Mouse (Mus musculus) liver, postnatal 0 days (tissue): Measurements from ENCODE around the gene Gpat3.

Source experiments
- CTCF ChIP-seq: sonication (generic); IDR thresholded peaks from 2 replicates; pipeline ENCODE4 v1.5.1; 2016; ENCODE audit warnings: antibody characterized with exemption, low read depth
- EP300 ChIP-seq: IDR thresholded peaks from 2 replicates; pipeline ENCODE4 v1.6.1; 2016; ENCODE audit warnings: antibody characterized with exemption, low read depth, mild to moderate bottlenecking

DNA sequence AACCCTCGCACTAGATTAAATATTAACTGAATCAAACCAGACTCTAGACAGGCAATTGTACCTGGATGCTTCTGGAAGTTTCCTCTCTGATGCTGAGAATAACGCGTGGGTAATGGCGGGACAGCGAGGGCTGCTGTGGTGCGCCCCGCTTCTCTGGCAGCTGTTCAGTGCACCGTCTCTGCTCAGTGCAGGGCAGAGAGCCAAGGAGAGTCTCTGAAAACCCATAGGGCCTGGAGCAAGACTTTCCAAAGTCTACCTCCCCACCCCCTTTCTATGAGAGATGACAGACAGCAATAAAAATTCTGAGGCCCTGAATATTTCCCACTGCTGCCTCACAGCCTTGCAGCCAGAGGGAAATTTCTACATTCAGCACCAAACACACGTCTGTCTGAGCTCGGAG is 63.4 kb downstream of the Gpat3 start:
- TF ChIP-seq CTCF (no peak), EP300 (no peak)
